Mouse (Mus musculus) small intestine, adult 2 months (tissue): ENCODE measurements around the gene Sertad3. TPM values are rescaled to one million over a fixed set of nuclear protein-coding genes. Genes with fewer than 3 reads are reported as not detected.

Experiments used
- H3K27ac ChIP-seq: fragments of 200-500 bp; 2 replicates; pipeline ENCODE4 v1.5.1; 2012; ENCODE audit warnings: low read depth, low read length, control low read depth, inconsistent platforms; ENCODE audit not compliant: insufficient read depth
- H3K27me3 ChIP-seq: fragments of 200-500 bp; 2 replicates; pipeline ENCODE4 v1.6.1; 2012; ENCODE audit warnings: mild to moderate bottlenecking, moderate library complexity, low read length, inconsistent platforms; ENCODE audit not compliant: control insufficient read depth, insufficient read depth
- H3K36me3 ChIP-seq: fragments of 200-500 bp; 2 replicates; pipeline ENCODE4 v1.6.1; 2012; ENCODE audit warnings: mild to moderate bottlenecking, low read length, control low read depth, inconsistent platforms; ENCODE audit not compliant: control insufficient read depth, insufficient read depth
- H3K4me1 ChIP-seq: fragments of 200-500 bp; 2 replicates; pipeline ENCODE4 v1.6.1; 2012; ENCODE audit warnings: low read length, inconsistent platforms, mixed read lengths; ENCODE audit not compliant: control insufficient read depth, insufficient read depth, insufficient read length
- H3K4me3 ChIP-seq: fragments of 200-500 bp; 2 replicates; pipeline ENCODE4 v1.5.1; 2012; ENCODE audit warnings: low read depth, mild to moderate bottlenecking, control low read depth, inconsistent platforms, low read length, moderate library complexity
- CTCF ChIP-seq: fragments of 200-500 bp; IDR thresholded peaks from 2 replicates; pipeline ENCODE4 v1.5.1; 2012; ENCODE audit warnings: low read depth, mild to moderate bottlenecking, control low read depth, inconsistent platforms, low read length, moderate library complexity, mixed read lengths; ENCODE audit not compliant: insufficient replicate concordance, insufficient read length; ENCODE audit errors: extremely low read depth
- POLR2A ChIP-seq: fragments of 200-500 bp; IDR thresholded peaks from 2 replicates; pipeline ENCODE4 v1.6.1; 2012; ENCODE audit warnings: low read depth, mild to moderate bottlenecking, control low read depth, inconsistent platforms, low read length, moderate library complexity
- WGBS: fragments of 180-500 bp; shearing (Covaris S2); methylation state at CpG from one replicate; pipeline ENCODE4 v1.1.7; 2018; 5-methylcytosine and 5-hydroxymethylcytosine counted together
- polyA plus RNA-seq: library from polyadenylated mRNA; depleted of rRNA; stranded (reverse); fragments of >200 nt; gene quantifications from 2 replicates; pipeline ENCODE4 v1.2.3, GENCODE M21; 2012; rRNA removed

The Sertad3 gene
- polyA plus RNA-seq, 1 experiment: 12.8 TPM

DNA sequence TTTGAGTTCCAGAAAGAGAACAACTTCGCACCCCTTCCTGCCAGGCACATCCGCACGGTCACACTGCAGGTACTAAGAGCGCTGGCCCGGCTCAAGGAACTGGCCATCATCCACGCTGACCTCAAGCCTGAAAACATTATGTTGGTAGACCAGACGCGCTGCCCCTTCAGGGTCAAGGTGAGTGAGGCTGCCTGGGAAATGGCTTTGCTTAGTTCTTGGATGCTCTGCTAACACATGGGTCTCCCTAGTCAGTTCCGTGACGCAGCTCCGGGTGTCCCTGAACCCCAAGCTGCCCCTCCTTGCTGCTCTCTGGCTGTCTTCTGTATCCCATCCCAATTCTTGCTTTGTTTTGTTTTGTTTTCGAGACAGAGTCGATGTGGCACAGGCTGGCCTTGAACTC is 50.2 kb downstream of the Sertad3 start:
- H3K36me3 ChIP-seq: no peaks in the 10 kb centered on the region
- no peak overlapping the region for H3K27ac ChIP-seq
- TF ChIP-seq CTCF (no peak), POLR2A (no peak)
- no peaks in the 10 kb centered on the region for H3K27me3 ChIP-seq
- no peak overlapping the region for H3K4me3 ChIP-seq
- peaks cover 7% of the 10 kb centered on the region; the same call in 1 of the 2 replicates for H3K4me1 ChIP-seq
- 94% methylated on average over 13 of the region's 13 CpGs for WGBS

DNA sequence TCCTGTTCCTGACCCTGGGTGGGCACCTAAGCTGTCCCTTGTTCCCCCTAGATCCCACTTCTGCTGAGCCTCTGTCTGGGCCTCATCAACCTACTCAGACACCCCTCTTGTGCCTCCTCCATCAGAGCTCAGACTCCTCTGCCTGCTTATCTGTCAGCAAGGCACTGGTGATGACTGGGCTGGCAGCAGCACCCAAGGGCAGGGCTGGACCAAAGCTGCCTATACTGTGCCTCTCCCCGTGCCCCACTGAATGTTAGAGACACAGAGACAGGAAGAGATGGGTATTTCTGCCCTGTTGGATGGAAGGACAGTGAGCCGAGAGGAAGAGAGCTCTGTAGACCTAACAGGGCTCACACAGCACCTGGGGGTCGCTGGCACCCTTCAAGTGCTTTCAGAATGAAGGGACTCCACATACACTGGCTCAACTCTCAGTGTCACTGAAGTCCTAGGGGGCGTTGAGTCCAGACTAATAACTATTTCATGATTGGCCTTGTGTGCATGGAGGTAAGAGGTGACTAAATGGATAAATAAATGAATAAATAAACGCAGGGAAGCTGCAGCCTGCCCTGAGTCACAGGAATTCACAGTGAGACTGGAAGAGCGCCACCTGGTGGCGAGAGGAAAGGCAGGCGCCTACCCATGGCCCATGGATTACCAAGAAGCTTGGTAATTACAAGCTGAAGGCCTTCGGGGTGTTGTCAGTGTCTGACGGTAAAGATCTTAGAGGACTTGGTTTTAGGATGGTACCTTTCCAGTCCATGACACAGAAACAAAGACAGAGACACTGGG is 52.7 kb downstream of the Sertad3 start:
- WGBS: 16% methylated on average over 10 of the region's 10 CpGs
- H3K27me3 ChIP-seq: no peaks in the 10 kb centered on the region
- no peak overlapping the region for H3K4me3 ChIP-seq
- no peak overlapping the region for H3K27ac ChIP-seq
- peak; percentile 98 for TF ChIP-seq CTCF
- TF ChIP-seq POLR2A: no peak
- no peaks in the 10 kb centered on the region for H3K4me1 ChIP-seq
- H3K36me3 ChIP-seq: no peaks in the 10 kb centered on the region

Other genes starting within 250 kb of the Sertad3 start
- 15.3 and 44.6 TPM in 2 replicates for gene Itpkc, start 245.1 kb upstream of the Sertad3 start, polyA plus RNA-seq
- gene Coq8b, start 240.7 kb upstream of the Sertad3 start, polyA plus RNA-seq: 34.7 and 60.7 TPM in 2 replicates
- gene Numbl, start 215.3 kb upstream of the Sertad3 start, polyA plus RNA-seq: 8.3 and 9.0 TPM in 2 replicates
- 136 and 163 TPM in 2 replicates for gene Ltbp4, start 136.1 kb upstream of the Sertad3 start, polyA plus RNA-seq
- gene Shkbp1, start 117.7 kb upstream of the Sertad3 start, polyA plus RNA-seq: 62.1 and 115 TPM in 2 replicates
- not detected in 2 replicates for gene Gm20479, start 116.3 kb upstream of the Sertad3 start, polyA plus RNA-seq
- gene Sptbn4, start 26.1 kb upstream of the Sertad3 start, polyA plus RNA-seq: 0.19 and 0.28 TPM in 2 replicates
- gene Blvrb, start 25.8 kb upstream of the Sertad3 start, polyA plus RNA-seq: 79.1 and 142 TPM in 2 replicates
- 47.2 and 156 TPM in 2 replicates for gene Sertad1, start 13.1 kb downstream of the Sertad3 start, polyA plus RNA-seq
- 0.37 and 0.68 TPM in 2 replicates for gene Prx, start 25.6 kb downstream of the Sertad3 start, polyA plus RNA-seq
- 0.43 and 0.72 TPM in 2 replicates for gene Hipk4, start 49.5 kb downstream of the Sertad3 start, polyA plus RNA-seq
- gene Pld3, start 79.5 kb downstream of the Sertad3 start, polyA plus RNA-seq: 72.2 and 75.6 TPM in 2 replicates
- 9.8 and 19.7 TPM in 2 replicates for gene 2310022A10Rik, start 79.5 kb downstream of the Sertad3 start, polyA plus RNA-seq
- 19.6 and 34.1 TPM in 2 replicates for gene Akt2, start 117.8 kb downstream of the Sertad3 start, polyA plus RNA-seq
- 0.15 and 0.22 TPM in 2 replicates for gene Ttc9b, start 180.1 kb downstream of the Sertad3 start, polyA plus RNA-seq
- gene Map3k10, start 200.8 kb downstream of the Sertad3 start, polyA plus RNA-seq: 11.1 and 16.8 TPM in 2 replicates
- gene Zfp607b, start 215.6 kb downstream of the Sertad3 start, polyA plus RNA-seq: 0.06 and 0.56 TPM in 2 replicates